Mouse (Mus musculus) erythroblast, embryonic 14.5 days (primary cell): ENCODE data around the gene 1300017J02Rik.

Experiments used
- GATA1 ChIP-seq: IDR thresholded peaks from 2 replicates; pipeline ENCODE4 v1.6.1; 2012; ENCODE audit warnings: low read length, inconsistent platforms, mixed read lengths
- TAL1 ChIP-seq: IDR thresholded peaks from 3 replicates; pipeline ENCODE4 v1.6.1; 2012; ENCODE audit warnings: low read length, inconsistent platforms, mixed read lengths

GRCm38 (mm10) chr9:103288489-103289180, 16.2 kb downstream of the 1300017J02Rik start:
- TF ChIP-seq GATA1, result no peak
- TF ChIP-seq TAL1, result no peak
